Mouse (Mus musculus) olfactory bulb, adult 2 months (tissue): Measurements from ENCODE around the gene Olfr1489.

Experiments
- CTCF ChIP-seq: fragments of 200-500 bp; IDR thresholded peaks from 2 replicates; pipeline ENCODE4 v1.5.1; 2012; ENCODE audit warnings: low read depth, mild to moderate bottlenecking, low read length, moderate library complexity; ENCODE audit not compliant: insufficient read depth
- POLR2A ChIP-seq: fragments of 200-500 bp; IDR thresholded peaks from 2 replicates; pipeline ENCODE4 v1.6.1; 2012; ENCODE audit warnings: mild to moderate bottlenecking, low read depth, low read length, moderate library complexity; ENCODE audit not compliant: insufficient read depth

- TF ChIP-seq CTCF (no peak), POLR2A (no peak)
These were observed at the start of gene Olfr1489 for GRCm38 (mm10) chr19:13631321-13631720.
